Mouse (Mus musculus): ENCODE measurements around the gene Kif2c. TPM values are rescaled to one million over a fixed set of nuclear protein-coding genes. Genes with fewer than 3 reads are reported as not detected.
A peak's percentile ranks its signal among the peaks of the same experiment; 100 is the strongest.

Gene Kif2c
- polyA plus RNA-seq, 1 experiment from 2014 or later: 24.6 TPM

GRCm38 (mm10) chr4:117223001-117223400 lies 40.6 kb upstream of the Kif2c start:
- WGBS: 27% methylated on average over 5 of the region's 5 CpGs
- H3K4me1 ChIP-seq (replicated peaks; ENCODE audit: insufficient read depth, low read length): 0 out of 2 replicates have a peak, but pooled peaks cover 3% of the 10 kb centered on the region
- no peak overlapping the region for H3K27ac ChIP-seq
- no peak for TF ChIP-seq CTCF (IDR thresholded peaks at IDR 0.05; ENCODE audit: low read depth)
- no peak overlapping the region for H3K4me2 ChIP-seq (ENCODE audit: low read length)
- DNase-seq (ENCODE audit: low spot score): no peak
- H3K36me3 ChIP-seq (ENCODE audit: insufficient read depth, low read length): no peaks in the 10 kb centered on the region
- H3K27me3 ChIP-seq (ENCODE audit: insufficient read depth, low read length): no peaks in the 10 kb centered on the region
- H3K9ac ChIP-seq (ENCODE audit: low read depth, low read length): no peak overlapping the region
- H3K9me3 ChIP-seq (replicated peaks; ENCODE audit: low read length): no peaks in the 10 kb centered on the region
- no peak for ATAC-seq (replicated peaks; ENCODE audit: low FRiP score, low read depth)
- H3K4me3 ChIP-seq (replicated peaks; ENCODE audit: low read depth, low read length): no peak overlapping the region

GRCm38 (mm10) chr4:117221836-117222235 lies 39.4 kb upstream of the Kif2c start:
- ATAC-seq (replicated peaks; ENCODE audit: low FRiP score, low read depth) (no peak), DNase-seq (ENCODE audit: low spot score) (no peak)
- no peak overlapping the region for H3K27ac ChIP-seq
- 83% methylated on average over 9 of the region's 9 CpGs for WGBS
- no peaks in the 10 kb centered on the region for H3K36me3 ChIP-seq (ENCODE audit: insufficient read depth, low read length)
- H3K4me2 ChIP-seq (ENCODE audit: low read length): no peak overlapping the region
- 0 out of 2 replicates have a peak, but pooled peaks cover 3% of the 10 kb centered on the region for H3K4me1 ChIP-seq (replicated peaks; ENCODE audit: insufficient read depth, low read length)
- H3K9ac ChIP-seq (ENCODE audit: low read depth, low read length): no peak overlapping the region
- no peak overlapping the region for H3K4me3 ChIP-seq (replicated peaks; ENCODE audit: low read depth, low read length)
- TF ChIP-seq CTCF (IDR thresholded peaks at IDR 0.05; ENCODE audit: low read depth): no peak
- H3K27me3 ChIP-seq (ENCODE audit: insufficient read depth, low read length): no peaks in the 10 kb centered on the region
- H3K9me3 ChIP-seq (replicated peaks; ENCODE audit: low read length): no peaks in the 10 kb centered on the region

DNA sequence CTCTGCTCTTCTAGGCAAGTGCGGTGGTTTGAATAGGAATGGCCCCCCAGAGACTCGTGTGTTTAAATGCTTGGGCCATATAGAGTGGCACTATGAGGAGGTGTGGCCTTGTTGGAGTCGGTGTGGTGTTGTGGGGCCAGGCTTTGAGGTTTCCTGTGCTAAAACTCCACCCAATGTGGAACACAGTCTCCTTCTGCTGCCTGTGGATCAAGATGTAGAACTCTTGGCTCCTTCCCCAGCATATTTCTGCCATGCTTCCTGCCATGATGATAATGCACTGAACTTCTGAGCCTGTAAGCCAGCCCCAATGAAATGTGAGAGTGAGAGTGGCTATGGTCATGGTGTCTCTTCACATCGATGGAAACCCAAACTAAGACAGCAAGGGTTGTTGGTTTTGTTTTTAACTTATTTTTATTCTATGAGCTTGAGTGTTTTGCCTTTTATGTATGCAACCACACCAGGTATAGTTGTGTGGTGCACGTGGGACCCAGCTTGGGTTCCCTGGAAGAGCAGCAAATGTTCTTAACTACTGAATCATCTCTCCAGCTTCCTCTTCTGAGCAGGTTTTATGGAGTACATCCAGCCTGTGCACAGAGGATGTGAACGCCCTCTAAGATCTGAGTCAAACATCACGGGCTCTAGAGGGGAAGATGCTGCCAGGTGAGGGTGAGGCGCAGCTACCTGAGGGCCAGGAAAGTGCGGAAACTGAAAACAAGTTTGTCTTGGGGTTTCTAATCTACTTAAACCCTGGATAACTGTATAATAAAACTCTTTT lies 38.5 kb upstream of the Kif2c start:
- Histone ChIP-seq H3K4me1 (replicated peaks; ENCODE audit: insufficient read depth, low read length) (0 out of 2 replicates have a peak, but pooled peaks cover 3% of the 10 kb centered on the region), H3K36me3 (ENCODE audit: insufficient read depth, low read length) (no peaks in the 10 kb centered on the region), H3K4me3 (replicated peaks; ENCODE audit: low read depth, low read length) (no peak overlapping the region), H3K9me3 (replicated peaks; ENCODE audit: low read length) (no peaks in the 10 kb centered on the region), H3K4me2 (ENCODE audit: low read length) (no peak overlapping the region), H3K27me3 (ENCODE audit: insufficient read depth, low read length) (no peaks in the 10 kb centered on the region), H3K27ac (no peak overlapping the region), H3K9ac (ENCODE audit: low read depth, low read length) (no peak overlapping the region)
- WGBS: 75% methylated on average over 9 of the region's 9 CpGs
- ATAC-seq (replicated peaks; ENCODE audit: low FRiP score, low read depth) (no peak), DNase-seq (ENCODE audit: low spot score) (no peak)
- TF ChIP-seq CTCF (IDR thresholded peaks at IDR 0.05; ENCODE audit: low read depth): no peak

DNA sequence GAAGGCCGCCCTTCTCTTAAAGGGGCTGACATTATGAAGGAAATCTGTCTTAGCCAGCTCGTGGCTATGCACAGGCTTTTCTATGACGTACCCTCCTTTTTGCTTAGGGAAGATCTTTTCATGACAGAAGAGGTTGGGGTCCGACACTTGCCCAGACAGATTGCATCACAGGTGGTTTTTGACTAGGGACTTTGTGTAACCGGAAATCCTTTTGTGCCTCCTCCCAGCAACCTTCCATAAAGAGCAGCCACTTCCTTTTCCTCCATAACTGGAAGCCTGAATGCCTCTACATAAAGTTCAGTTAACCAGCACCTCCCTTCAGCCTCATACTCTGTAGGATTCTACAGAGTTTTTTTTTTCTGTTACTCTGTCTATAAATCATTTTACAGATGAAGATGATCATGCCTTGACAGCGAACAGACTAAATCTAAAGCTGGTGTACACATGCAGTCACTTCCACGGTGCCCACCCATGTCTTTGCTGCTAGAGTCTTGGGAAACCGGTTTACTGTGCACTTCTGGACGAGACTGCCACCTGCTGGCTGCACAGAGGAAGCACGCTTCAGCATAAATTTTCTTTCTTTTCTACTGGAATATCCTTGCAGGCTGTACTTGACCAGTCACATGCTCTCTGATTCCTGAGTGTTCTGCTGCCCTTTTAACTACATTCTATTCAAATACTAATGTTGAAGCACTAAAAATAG lies 36.2 kb upstream of the Kif2c start:
- 32% methylated on average over 10 of the region's 10 CpGs for WGBS
- Histone ChIP-seq H3K9me3 (replicated peaks; ENCODE audit: low read length) (no peaks in the 10 kb centered on the region), H3K27ac (no peak overlapping the region), H3K4me3 (replicated peaks; ENCODE audit: low read depth, low read length) (no peak overlapping the region), H3K36me3 (ENCODE audit: insufficient read depth, low read length) (no peaks in the 10 kb centered on the region), H3K4me1 (replicated peaks; ENCODE audit: insufficient read depth, low read length) (0 out of 2 replicates have a peak, but pooled peaks cover 3% of the 10 kb centered on the region), H3K4me2 (ENCODE audit: low read length) (no peak overlapping the region), H3K9ac (ENCODE audit: low read depth, low read length) (no peak overlapping the region), H3K27me3 (ENCODE audit: insufficient read depth, low read length) (no peaks in the 10 kb centered on the region)
- peak; percentile 96 for TF ChIP-seq CTCF (IDR thresholded peaks at IDR 0.05; ENCODE audit: low read depth)
- ATAC-seq (replicated peaks; ENCODE audit: low FRiP score, low read depth): peak; percentile 36; the same call in 1 of the 2 replicates
- DNase-seq (ENCODE audit: low spot score): peak; percentile 93

DNA sequence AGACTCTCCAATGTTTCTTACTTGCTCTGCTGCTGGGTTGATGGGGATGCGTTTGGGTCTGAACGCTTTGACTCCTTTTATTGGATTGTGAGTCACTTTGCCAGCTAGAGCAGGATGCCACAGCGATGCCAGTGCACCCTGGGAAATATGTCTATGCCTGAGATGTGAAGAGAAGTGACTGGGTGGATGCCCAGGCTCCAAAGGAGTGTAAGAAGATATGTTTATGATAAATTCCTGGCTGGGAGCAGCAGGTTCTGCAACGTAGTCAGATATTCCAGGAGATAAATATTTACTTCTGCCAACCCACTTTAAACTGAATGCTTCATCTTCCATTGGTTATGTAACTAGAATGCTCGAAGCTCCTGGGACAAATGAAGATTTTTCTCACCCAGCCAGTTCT lies 34.6 kb upstream of the Kif2c start:
- Histone ChIP-seq H3K36me3 (ENCODE audit: insufficient read depth, low read length) (no peaks in the 10 kb centered on the region), H3K4me1 (replicated peaks; ENCODE audit: insufficient read depth, low read length) (0 out of 2 replicates have a peak, but pooled peaks cover 3% of the 10 kb centered on the region), H3K27ac (no peak overlapping the region), H3K9ac (ENCODE audit: low read depth, low read length) (no peak overlapping the region), H3K4me3 (replicated peaks; ENCODE audit: low read depth, low read length) (no peak overlapping the region), H3K9me3 (replicated peaks; ENCODE audit: low read length) (no peaks in the 10 kb centered on the region), H3K27me3 (ENCODE audit: insufficient read depth, low read length) (no peaks in the 10 kb centered on the region), H3K4me2 (ENCODE audit: low read length) (no peak overlapping the region)
- WGBS: 72% methylated on average over 5 of the region's 5 CpGs
- ATAC-seq (replicated peaks; ENCODE audit: low FRiP score, low read depth): no peak
- no peak for TF ChIP-seq CTCF (IDR thresholded peaks at IDR 0.05; ENCODE audit: low read depth)
- DNase-seq (ENCODE audit: low spot score): no peak

DNA sequence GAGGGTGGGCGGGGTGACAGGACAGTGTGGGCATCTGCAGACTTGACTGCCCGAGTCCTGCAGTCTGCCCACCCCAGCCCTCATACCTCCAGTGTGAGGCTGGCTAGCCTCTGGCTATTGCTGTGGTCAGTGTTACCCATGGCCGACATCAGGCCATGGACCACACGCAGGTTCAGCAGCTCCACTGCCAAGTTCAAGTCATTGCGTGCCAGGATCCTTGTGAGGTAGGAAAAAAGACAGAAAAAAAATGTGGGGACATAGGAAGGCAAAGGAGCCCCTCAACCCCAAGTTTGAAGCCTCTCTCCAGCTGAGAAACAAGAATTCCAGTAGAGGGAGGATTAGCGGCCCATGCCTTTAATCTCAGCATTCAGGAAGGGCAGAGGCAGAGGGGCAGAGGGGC lies 31.8 kb upstream of the Kif2c start:
- ATAC-seq (replicated peaks; ENCODE audit: low FRiP score, low read depth): no peak
- Histone ChIP-seq H3K4me2 (ENCODE audit: low read length) (no peak overlapping the region), H3K4me3 (replicated peaks; ENCODE audit: low read depth, low read length) (no peak overlapping the region), H3K9me3 (replicated peaks; ENCODE audit: low read length) (no peaks in the 10 kb centered on the region), H3K4me1 (replicated peaks; ENCODE audit: insufficient read depth, low read length) (0 out of 2 replicates have a peak, but pooled peaks cover 3% of the 10 kb centered on the region), H3K9ac (ENCODE audit: low read depth, low read length) (no peak overlapping the region), H3K36me3 (ENCODE audit: insufficient read depth, low read length) (no peaks in the 10 kb centered on the region), H3K27me3 (ENCODE audit: insufficient read depth, low read length) (no peaks in the 10 kb centered on the region), H3K27ac (no peak overlapping the region)
- DNase-seq (ENCODE audit: low spot score): no peak
- TF ChIP-seq CTCF (IDR thresholded peaks at IDR 0.05; ENCODE audit: low read depth): no peak
- 83% methylated on average over 6 of the region's 6 CpGs for WGBS
